Mouse (Mus musculus): ENCODE results near the gene Cd44.

Gene Cd44

DNA sequence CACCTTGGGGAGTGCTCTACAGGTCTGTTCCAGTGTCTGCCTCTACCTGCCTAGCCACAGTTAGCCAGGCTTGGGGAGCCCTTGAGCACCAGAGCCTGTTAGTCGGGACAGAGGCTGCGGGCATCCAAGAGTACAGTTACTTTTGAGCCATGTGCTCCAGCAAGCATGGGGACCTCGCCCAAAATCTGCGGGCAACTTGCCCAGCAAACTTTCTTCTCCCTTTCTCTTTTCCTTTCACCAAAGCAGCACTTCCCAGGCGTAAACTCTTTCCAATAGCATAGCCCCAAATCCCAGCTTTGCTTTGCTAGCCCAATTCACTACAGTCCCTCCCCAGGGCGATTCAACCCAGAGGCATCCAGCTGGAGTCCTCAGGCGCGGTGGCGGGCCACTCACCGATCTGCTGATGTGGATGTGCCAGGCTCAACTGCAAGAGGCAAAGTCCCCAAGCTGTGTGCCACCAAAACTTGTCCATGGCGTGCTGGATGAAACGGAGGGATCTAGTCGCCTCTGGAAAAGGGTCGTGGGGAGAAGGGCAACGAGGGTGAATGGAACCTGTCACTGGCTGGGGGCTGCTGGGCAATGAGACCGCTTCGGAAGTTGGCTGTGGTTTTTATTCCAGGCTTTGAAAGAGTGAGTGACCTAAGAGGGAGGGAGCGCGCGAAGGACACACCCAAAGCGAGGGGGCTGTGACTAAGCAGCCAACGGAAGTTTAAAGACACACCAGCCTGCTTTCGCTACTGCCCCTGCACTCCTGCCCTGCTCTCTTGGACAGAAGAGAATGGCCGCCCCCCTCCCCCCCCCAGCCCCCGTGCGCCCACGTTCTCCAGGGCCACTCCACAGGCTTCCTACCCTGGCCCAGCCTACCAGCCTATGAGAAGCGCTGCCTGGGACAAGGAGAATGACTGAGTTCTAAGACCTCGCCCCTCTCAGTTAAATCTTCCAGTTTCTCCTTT, at the start of gene Cd44:
Gene Cd44 (minus strand): TSS at position 791 of the 953 bp plus-strand sequence.
- DNase-seq (ENCODE audit: low read depth, low spot score) = peak; percentile 26

DNA sequence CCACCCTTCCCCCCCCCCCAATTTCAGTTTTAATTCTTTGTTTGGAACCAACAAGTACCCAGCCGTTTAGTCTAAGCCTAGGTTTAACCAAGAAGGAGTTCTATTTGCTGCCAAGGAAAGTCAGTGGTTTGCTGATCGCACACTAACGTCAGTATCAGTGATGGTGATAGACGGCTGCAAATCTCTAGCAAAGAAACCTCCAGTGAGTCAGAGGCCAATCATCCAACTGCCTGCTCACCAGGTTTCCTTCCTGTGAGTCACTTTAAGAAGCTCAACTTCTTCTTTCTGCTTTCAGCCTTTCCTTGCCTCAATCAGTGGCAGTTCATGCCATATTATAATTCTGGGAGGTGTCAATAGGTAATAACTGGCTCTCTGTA, 47.0 kb upstream of the Cd44 start:
- DNase-seq (ENCODE audit: low read depth, low spot score) = no peak

- no peak for DNase-seq (ENCODE audit: low read depth, low spot score)
These were observed 46.5 kb upstream of the Cd44 start for GRCm38 (mm10) chr2:102947846-102948480.

GRCm38 (mm10) chr2:102945111-102945510, 43.6 kb upstream of the Cd44 start:
- no peak for DNase-seq (ENCODE audit: low read depth, low spot score)

GRCm38 (mm10) chr2:102944415-102945012, 43.0 kb upstream of the Cd44 start:
- DNase-seq (ENCODE audit: low read depth, low spot score) = no peak

DNA sequence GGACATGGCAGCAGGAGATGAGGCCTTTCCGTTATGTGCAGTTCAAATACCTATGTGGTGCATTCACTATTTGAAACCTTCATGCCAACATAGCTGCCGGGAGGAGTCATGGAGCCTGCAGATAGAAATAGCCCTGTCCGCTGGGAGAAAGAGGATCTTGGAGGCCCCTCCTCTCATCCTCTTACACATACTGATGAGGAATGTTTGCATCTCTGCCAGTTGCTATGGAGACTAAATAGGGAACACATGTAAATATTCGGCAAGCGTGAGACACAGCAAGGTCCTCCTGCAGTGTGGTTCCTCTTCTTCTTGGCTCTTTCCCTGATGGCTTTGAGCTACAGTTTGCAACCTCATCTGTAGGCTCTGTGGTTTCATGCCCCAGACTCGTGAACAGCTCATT, 42.5 kb upstream of the Cd44 start:
- peak; percentile 7 for DNase-seq (ENCODE audit: low read depth, low spot score)

DNA sequence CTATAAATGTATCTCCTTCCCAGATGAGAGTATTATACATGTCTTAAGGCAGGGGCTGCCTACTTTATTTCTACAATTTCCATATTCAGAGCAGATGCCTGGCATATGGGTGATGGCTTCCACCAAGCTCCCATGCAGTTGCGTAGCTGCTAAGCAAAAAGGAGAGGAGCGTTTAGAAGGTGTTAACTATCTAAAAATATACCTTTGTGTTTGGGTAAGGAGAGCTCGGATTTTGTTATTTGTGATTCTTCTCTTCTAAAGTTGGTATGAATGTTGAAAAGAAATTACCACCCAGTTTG, 41.3 kb upstream of the Cd44 start:
- no peak for DNase-seq (ENCODE audit: low read depth, low spot score)

GRCm38 (mm10) chr2:102941937-102942781, 40.7 kb upstream of the Cd44 start:
- DNase-seq (ENCODE audit: low read depth, low spot score) = no peak

DNA sequence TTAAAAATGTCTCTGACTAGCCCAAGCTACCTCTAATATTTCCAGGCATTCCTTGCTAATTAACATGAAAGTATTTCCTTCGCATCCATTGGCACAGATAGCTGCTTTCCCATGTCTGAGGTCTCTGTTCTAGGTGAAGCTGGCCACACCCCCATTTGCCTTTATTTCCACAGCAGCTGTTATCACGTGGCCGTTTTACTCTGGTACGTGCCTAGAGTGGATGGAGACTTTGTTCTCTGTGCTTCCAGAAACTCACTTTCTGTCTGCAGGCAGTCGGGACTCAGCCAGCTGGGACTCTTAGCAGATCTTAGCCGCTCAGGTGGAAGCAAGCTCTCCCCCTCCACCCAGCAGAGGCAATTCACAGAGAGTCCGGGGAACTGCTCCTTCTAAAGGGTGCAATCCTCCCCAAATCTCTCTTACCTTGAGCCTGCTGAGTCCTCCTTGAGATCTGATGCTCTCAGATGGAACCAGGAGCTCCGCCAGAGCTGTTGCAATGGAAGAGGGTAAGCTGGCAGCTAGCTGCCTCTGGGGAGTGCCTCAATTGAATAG, 39.4 kb upstream of the Cd44 start:
- no peak for DNase-seq (ENCODE audit: low read depth, low spot score)

DNA sequence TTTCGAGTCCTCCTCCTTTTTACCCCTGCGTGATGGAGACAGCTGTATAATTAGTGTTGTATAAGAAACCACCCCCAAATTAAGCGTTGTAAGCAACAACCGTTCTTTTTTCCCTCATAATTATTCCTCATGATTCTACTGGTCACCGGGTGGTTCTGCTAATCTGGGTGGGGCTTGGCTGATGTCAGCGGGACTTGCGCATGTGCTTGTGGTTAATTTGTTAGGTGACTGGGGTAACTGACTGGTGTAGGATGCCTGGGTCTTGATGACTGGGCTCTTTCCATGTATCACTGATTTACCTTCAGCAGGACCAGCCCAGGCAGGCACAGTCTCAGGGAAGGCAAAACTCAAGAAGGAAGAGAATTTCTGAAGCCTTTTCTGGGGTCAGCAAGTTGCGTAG, 38.7 kb upstream of the Cd44 start:
- no peak for DNase-seq (ENCODE audit: low read depth, low spot score)

DNA sequence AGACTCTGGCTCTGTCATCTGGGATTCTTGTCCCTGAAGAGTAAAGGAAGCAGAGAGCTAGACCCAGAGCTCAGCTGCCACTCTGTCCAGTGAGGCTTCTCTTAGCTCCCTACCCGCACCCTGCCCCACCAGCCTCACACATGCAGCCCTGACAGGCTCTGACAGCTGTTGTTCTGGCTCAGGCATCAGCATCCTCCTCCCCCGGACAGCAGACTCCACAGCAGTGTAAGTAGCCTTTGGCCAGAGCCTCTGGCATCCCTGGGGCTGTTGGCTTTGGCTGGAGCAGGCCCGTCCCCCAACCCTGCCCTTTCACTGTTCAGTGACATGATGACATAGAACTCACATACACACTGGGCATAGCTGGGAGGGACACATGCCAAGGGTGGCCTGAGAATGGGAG, 35.4 kb upstream of the Cd44 start:
- no peak for DNase-seq (ENCODE audit: low read depth, low spot score)

DNA sequence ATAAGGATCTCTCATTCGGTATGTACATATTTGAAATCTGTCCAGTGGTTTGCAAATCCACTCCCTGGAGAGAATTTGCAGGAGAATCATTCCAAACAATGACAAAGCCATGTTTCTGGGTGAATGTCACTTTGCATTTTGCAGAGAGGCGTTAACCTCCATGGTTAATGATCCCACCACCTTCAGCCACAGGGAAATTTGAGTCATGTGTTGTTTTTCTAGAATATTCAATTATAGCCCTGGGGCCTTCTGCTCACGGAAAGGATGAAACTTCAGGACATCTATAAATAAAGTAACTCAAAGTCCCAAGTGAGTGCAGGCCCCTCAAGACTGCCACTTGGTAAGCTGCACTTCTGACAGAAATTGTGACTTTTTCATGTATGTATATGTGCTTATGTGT, 33.4 kb upstream of the Cd44 start:
- DNase-seq (ENCODE audit: low read depth, low spot score) = no peak

DNA sequence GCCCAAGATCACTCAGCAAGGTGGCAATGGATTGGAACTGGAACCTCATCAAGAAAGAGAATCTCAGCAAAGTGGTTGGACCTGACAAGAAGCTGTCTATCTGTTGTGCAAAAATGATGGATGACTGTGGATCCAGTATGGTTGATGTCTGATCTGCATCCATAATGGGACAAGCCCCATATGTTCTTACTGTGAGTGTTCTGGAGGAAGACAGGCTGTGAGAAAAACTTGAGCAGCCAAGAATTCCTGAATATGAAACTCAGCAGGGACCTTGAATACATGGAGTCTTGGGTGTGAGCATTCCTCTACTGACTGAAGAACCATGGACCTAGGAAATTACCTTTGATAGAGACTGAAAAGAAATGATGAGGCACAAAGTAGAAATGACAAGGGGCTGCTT, 32.3 kb upstream of the Cd44 start:
- no peak for DNase-seq (ENCODE audit: low read depth, low spot score)

DNA sequence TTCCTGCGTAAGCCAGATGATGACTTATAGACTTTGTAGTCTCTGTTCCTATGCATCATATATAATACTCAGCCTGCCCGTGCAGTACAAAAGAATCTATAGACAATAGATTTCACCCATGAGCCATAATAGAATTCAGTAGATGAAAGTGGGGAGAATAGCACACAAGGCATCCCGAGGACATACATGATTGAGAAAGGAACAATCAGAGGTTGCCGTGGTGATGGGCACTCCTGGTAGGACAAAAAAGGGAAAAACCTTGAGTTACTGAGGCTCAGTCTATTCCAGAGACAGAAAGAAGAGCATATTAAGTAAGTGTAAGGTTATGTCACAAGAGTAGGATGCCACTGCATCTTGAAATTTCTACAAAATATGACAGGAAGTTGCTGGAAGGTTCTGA, 31.7 kb upstream of the Cd44 start:
- no peak for DNase-seq (ENCODE audit: low read depth, low spot score)

- DNase-seq (ENCODE audit: low read depth, low spot score) = no peak
These were observed 31.2 kb upstream of the Cd44 start for GRCm38 (mm10) chr2:102932667-102933066.

DNA sequence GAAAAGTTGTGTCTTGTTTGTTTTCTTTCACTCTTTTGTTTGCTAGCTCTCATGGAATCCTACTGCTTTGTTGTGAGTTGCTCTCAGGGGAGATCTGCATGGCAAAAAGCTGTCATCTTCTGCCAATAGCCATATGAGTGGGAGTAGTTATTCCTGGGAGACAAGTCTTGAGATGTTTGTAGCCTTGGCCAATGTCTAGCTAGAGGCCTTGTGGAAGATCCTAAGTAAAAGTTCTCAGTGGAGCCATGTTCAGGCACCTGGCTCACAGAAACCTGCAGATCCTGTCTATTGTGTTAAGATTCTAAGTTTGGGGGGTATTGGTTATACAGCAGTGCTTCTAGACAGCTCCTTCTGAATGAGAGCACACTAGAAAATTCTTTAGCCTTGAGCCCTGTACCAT, 26.7 kb upstream of the Cd44 start:
- no peak for DNase-seq (ENCODE audit: low read depth, low spot score)

DNA sequence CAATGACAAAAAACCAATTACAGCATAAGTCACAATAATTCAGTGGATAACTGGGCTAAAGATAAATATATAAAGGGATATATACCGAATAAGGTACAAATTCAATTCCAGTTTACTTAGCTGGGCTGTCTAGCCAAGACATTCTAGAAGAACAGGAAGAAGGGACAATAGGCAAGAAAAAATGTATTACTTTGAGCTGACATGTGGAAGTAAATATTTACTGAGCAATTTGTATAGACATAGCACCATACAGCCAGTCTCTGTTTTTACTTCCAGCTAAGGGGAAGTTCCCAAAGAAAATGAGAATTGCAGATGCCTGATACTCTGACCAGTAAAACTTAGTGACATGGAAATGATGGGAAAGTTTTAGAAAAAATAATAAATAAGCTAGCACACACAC, 23.0 kb upstream of the Cd44 start:
- no peak for DNase-seq (ENCODE audit: low read depth, low spot score)

DNA sequence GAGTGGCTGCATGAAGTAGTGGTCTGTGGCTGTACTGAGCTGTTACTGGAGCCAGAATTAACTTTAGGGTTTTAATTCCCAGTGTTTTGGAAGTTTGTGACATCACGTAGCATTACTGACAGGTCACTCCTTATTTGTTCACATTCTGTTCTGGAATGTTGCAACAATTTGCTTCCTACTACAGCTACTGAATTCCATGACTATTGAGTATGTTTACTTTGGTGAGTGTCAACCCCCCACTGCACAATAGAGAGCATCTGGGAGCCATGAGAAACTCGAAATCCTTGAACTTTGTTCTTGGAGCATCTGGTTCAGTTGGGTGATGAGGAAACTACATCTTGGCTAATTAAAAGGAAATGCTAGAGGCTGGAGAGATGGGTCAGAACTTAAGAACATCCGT, 22.2 kb upstream of the Cd44 start:
- no peak for DNase-seq (ENCODE audit: low read depth, low spot score)

DNA sequence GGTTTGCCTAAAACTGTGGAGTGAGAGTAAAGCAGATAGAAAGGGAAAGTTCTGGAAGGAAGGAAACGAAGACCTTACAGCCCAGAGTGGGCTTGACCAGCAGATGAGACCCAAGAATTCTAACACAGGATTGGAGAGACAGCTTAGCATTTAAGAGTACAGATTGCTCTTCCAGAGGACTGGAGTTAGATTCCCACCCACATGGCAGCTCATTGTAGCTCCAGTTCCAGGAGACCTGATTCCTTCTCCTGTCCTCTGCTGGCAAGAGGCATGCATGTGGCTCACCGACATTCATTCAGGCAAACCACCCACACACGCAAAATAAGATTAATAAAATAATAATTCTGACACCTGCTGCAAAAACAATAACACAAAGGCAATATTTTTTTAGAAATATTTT, 20.6 kb upstream of the Cd44 start:
- DNase-seq (ENCODE audit: low read depth, low spot score) = no peak

- DNase-seq (ENCODE audit: low read depth, low spot score) = no peak
These were observed 16.8 kb upstream of the Cd44 start for GRCm38 (mm10) chr2:102918301-102918700.

DNA sequence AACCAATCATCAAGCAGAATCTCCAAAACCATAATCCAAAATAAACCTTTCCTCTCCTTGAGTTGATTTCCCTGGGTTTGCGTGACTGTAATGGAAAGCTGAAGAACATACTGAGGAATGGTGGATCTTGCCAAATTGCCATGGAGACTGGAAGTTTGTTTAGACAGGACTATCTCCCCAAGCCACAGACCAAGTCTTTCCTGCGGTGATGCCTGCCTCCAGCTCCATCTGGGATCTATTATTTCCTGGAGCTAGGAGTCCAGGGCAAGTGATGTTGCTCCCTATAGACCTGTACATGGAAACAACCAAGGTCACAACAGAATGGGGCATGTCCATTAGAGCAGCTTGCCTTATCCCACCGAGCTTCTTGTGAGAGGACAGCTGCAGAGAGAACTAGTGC, 15.1 kb upstream of the Cd44 start:
- DNase-seq (ENCODE audit: low read depth, low spot score) = no peak

DNA sequence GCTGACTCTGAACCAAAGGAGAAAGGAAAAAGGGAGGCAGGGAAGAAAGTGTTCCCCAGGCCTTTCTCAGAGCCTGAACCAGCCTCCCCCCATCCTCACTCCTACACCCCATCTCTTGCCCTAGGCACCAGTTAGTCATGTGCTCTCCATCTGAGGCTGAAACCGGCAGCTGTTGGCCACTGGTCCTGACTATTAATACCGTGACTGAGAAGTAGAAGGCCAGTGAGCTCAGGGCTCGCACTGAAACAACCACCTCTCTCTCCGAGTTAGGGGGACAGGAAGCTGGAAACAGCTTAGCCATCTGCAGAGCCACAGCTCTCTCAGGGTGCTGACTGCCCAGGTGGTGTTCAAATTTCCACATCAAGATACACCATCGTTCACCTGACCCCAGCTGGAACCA, 13.2 kb upstream of the Cd44 start:
- no peak for DNase-seq (ENCODE audit: low read depth, low spot score)
